Mouse (Mus musculus) kidney, adult 11 months (tissue): Measurements from ENCODE around the gene Sim2.
A peak's percentile ranks its signal among the peaks of the same experiment; 100 is the strongest.

ENCODE experiments used
- DNase-seq: peaks from one replicate; pipeline ENCODE4 v3.0.0; 2022

Sim2 gene

DNA sequence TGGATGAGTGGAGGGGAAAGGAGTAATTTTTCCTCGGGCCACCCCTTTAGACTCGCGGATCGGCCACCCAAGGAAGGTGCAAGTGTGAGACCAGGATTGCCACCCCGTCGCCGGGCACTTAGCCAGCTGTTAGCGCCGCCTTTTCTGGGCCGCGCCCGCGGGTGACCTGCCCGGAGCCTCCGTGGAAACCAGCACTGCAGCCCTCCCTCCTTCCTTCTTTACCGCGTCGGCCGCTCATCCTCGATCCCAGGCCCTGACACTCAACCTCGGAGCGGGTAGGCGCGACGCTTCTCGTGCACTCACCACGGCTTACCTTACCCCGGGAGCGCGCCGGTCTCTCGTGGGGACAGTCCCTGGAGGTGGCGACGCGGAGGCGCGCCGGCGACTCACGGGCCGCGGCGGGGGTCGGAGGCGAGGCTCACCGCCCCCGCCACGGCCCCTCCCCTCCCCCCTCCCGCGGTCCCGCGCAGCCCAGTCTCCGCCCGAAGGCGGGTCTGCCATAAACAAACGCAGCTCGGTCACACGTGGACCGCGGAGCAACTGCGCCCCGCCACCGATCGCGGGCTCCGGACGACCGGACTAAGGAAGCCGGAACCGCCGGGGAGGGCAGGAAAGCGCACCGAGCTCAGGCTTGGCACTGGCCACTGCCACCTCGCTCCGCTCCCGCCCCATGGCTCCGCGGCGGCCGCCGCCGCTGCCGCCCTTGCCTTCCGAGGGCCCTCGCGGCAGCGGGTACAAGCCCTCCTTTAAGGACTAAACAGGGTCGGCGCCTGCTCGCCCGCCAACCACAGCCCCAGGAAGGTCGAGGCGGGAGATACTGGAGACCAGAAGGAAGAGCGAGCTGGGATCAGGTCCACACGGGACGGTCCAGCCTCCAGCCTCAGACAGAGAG, at the start of gene Sim2:
Gene Sim2, plus strand, starts transcription at position 221 of the 892 bp plus-strand sequence.
- peak; percentile 67 for DNase-seq

DNA sequence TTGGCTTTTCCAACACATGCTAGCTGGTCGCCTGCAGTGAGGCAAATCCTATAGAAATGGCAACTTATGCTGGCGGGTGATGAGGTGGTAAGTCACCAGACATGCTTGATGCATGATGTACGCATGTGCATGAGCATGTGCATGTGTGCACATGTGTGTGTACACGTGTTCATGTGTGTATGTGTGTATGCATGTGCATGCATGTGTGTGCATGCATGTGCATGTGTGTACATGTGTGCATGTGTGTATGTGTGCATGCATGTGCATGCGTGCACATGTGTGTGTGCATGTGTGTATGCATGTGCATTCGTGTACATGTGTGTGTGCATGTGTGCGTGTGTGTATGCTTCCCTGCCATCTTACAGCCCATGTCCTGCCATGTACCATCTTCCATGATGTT, 47.5 kb upstream of the Sim2 start:
- no peak for DNase-seq

DNA sequence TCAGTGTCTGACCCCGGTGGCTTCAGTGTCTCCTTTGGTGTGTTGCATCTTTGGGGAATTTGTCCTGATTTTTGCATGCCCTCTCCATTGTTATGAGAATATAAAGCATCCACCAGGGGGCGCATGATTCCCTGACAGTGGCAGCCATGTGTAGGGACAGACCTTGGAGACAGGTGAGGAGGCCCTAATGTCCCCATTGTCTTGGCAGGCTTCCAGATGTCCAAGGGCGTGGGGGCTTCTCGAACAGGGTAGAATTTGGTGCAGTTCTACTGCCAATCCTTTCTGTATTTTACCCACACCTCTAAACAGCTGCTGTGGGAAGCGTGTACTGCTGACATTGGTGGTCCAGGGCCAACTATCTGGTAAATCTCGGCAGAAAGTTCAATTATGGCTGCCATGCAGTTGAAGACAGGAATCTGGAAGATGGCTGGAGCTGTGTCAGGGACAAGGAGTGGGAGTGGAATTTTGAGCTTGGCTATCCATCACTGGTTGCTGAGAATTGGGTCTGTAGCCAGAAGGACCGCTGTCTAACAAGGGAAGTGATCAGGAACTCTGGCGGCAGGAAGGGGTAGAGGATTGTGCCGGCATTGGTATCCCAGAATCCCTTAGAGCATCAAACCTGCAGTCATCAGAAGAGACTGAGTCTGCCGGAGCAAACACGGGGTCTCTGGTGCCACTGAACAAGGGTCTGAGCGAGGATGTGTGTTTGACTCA, 46.3 kb upstream of the Sim2 start:
- peak; percentile 26 for DNase-seq

DNA sequence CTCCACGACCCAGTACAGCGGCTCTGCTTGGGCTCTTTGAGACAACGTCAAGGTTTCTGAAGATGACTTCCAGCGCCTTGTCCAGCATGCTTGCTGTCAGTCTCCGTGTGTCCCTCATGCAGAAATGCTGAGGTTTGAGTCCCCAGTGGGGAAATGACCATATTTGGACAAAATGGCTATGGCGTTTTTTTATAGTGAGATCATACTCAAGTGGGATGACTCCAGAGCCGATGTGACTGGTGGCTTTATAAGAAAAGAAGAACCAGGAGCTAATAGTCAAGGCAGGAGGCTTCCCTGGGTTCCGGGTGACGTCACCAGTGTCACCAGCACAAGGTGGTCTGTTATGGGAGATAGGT, 45.8 kb upstream of the Sim2 start:
- no peak for DNase-seq

DNA sequence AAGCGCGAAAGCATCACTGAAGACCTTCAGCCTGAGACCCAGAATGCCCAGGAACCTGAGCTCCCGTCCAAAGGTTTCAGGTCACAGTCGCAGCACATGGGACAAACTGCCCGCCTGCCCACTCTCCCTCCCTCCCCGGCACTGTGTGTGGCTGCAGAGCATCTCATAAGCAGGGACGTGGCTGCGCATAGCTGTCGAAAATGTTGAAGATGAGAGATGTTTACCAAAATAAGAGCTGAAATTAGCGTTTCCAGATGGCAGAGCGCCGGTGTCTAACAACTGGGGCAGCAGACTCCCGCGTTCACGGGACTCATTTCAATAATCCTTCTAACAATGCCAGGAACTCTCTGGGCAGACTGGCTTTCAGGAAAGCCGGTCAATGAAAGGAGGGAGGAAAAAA, 44.2 kb upstream of the Sim2 start:
- DNase-seq: no peak

DNA sequence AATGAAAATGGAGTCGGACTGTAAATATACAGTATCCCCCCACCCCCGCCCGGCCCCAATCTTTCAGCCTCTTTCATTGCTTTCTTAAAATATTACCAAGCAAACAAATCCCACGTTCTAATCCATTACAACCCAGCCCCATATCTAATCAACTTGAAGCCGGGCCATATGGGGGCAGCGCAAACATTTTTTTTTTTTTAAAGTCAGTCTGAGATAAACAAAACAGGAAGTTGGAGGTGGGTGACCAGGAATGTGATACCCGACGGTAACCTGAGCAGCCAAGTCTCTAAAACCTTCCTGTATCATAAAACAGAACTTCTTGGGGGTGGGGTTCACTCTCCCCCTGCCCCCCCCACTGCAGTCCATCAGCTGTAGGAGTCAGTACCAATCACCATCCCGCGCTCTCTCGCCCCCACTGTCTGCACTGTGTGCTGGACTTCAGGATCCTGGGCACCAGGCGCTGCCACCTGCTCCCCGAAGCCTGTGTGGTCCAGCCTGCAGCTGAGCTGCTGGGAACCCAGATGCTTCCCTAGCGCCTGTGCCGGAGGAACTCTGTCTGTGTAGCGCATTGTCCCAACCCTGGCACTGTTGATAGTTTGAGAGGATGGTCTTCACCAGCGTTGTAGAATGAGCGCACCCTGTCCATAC, 43.5 kb upstream of the Sim2 start:
- DNase-seq: no peak

DNA sequence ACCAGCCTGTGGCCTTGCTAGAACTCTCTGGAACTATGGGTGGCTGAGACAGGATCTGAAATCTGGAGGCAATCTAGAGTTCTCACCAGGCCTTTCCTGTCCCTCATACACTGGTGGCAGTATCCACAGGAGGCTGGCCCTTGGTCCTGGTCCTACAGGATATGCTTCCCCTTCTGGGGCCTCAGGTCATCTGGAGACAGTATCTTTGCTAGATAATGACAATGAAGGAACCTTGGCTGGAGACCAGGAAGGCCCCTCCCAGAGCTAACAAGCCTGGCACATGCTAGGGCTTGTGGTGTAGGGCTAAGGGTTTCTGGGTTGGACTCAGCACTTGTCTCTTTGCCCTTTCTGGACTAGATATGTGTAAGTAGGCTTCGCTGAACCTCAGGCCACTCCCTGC, 40.9 kb upstream of the Sim2 start:
- no peak for DNase-seq

DNA sequence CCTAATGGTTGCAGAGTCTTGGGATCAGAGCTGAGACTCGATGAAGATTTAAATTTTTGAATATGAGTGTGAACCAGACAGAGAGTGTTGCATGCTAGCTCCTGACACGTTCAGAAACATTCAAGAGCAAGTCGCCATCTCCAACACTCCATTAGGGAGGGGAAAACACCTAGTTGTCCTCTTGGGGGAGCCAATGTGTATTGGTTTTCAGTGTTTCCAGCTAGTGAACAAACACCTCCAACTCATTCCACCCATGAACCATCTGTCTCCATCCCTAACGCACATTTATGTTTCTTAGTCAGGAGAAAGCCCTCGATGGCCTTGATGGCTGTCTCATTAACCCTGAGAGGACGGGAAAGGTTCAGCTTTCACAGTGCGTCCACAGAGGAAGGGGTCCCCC, 39.7 kb upstream of the Sim2 start:
- DNase-seq: no peak

DNA sequence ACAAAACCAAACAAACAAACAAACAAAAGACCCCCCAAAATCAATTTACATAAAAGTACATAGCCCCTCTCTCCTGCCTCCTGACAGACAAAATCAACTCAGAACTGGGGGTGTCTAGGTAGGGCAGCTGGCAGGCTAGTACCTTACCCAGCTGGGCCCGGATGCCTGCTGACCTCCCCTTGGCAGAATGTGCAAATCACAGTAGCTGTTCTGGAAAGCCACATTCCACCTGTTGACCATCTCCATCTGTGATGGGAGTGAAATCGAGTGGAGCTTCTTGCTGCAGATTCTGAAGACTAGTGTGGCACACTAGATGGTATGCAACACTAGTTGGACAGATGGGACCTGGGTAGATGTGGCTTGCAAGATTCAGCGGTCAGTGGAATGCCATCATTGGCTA, 34.4 kb upstream of the Sim2 start:
- no peak for DNase-seq

DNA sequence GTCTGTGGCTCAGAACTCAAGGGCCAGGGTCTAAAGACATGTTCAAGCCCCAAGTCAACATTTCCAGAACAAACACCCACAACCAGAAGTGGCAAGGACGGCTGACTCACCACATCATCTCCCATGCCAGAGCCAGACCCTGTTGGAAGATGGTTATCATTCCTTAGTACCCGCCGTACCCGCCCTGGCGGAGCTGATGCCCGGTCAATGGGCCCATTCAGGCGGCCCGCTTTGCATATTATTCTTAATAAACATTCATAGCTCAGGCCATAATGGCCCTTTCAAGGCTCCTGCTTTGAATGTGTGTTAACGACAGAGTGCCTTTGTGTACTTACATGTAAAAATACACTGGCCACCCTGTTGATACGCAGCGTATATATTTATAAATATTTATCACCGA, 29.6 kb upstream of the Sim2 start:
- DNase-seq: no peak

DNA sequence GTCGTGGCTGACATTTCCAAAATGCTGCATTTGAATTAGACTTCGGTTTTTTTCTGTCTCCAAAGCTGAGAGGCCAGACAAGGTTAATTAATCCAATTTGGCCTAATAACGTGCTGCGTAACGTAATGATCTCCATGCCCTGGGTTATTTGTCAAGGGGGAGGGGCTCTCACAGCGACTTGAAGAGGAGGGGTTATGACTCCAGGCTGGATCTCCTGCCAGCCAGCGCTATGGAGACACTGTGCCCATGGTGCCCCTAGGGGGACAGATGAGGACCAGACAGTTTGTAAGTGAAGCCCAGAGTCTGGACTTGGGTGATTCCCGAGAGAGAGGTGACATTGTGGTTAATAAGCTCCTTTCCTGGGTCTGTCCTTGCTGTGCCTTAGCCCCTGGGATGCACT, 29.2 kb upstream of the Sim2 start:
- DNase-seq: no peak

DNA sequence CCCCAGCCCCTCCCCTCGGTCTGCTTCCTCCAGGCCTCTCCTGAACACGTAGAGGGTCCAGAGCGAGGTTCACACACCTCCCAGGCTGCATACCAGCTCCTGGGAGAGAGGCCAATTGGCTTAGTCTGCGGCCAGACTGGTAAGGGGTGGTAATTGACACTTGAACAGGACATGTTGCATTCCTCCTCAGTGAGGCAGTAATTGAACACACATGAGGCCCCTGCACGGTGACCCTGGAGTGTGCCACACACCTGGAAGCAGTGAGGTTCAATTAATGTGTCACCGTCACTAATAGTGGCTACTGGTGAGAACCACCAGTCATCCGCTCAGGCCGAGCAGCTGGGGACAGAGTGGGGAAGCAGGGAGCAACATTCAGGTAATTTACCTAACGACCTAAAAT, 24.9 kb upstream of the Sim2 start:
- peak; percentile 43 for DNase-seq

DNA sequence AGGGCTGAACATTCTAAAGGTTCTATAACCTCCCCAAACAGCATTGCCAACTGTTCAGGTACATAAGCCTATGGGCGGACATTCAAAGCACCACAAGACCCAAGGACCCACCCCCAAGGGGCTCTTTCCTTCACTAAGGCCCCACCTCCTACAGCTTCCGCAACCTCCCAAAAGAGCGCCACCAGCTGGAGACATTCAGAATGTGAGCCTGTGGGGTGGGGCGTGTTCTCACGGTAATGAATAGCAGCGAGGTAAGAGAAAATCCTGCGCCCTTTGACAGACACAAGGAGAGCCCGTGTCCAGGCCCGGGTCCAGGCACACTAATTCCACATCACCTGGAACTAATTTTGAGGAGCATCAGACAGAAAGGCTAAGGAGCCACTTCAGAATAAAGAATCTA, 20.5 kb upstream of the Sim2 start:
- no peak for DNase-seq

DNA sequence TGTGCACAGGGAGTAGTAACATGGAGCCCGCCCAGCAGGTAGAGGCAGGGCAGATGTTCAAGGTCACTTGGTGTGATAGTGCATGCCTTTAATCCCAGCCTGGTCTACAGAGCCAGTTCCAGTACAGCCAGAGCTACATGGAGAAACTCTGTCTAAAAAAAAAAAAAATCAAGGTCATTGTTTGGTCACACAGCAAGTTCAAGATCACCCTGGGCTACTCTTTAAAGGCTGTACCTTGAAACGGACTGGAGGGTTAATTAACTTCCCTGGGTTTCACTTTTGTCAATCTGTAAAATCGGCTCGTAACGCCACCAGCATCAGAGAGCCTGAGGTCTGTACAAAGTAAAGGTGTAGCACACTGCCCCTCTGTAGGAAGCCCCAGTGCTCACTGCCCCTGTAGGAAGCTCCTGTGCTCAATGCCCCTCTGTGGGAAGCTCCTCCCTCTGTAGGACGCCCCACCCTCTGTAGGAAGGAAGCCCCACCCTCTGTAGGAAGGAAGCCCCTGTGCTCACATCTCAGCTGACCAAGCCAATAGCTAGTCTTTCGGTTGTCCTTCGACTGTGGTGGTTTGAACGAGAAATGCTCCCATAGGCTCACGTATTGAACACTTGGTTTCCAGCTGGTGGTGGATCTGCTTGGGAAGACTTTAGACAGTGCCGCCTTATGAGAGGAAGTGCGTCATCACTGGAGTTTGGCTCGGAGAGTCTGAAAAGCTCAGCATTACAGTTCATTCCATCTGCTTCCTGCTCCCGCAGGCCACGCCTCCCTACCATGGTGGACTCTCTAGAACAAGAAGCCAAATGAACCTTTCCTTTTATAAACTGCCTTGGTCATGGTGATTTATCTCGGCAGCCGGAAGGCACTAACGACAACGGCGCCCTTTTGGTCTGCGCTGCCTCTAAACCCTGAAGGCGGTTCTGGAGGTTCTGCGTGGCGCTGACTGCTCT, 18.7 kb upstream of the Sim2 start:
- no peak for DNase-seq

DNA sequence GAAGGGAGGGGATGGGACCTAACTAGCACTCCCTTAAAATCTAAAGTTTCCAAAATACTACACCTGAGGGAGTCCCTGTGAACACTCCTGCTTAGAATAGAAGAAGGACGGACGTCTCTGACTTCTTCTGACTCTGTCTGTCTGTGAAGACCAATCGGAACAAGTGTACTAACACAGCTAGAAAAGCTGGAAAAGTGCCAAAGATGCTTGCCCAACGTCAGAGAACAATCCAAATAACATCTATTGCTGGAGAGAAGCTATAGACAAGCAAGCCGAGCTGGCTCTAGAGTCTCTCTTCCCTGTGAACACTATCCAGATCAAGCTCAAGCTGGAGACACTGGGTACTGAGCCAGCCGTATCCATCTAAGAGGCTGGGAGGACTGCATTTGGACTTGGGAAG, 18.0 kb upstream of the Sim2 start:
- DNase-seq: no peak

DNA sequence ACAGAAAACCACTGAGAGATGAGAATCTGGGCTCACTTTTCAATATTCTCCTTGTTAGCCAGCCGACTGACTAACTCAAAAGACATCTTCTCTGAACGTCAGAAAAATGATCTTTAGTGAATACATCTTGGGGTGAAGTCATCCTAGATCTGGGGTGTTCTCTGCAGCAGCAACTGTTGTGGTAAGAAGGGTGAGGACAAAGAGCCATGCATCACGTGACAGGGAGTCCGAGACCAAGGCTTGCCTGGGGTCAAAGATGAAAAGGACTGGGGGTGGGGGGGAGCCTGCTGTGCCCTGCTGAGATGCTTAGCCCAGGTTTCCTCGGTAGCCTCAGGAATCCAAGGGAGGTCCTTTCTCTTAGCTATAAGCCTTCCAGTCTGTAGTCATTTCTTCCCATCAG, 17.5 kb upstream of the Sim2 start:
- no peak for DNase-seq

DNA sequence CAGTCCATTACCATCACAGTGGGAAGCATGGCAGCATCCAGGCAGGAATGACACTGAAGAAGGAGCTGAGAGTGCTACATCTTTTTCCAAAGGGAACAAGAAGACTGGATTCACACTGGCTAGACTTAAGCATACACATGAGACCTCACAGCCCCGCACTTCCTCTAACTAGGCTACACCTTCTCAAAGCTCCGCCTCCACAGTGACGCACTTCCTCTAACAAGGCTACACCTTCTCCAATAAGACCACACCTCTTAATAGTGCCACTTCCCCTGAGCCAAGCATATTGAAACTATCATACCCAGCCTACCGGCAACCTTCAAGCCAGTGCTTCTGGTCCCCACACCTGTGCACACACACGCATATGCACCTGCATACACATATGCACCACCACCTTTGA, 15.7 kb upstream of the Sim2 start:
- DNase-seq: no peak

DNA sequence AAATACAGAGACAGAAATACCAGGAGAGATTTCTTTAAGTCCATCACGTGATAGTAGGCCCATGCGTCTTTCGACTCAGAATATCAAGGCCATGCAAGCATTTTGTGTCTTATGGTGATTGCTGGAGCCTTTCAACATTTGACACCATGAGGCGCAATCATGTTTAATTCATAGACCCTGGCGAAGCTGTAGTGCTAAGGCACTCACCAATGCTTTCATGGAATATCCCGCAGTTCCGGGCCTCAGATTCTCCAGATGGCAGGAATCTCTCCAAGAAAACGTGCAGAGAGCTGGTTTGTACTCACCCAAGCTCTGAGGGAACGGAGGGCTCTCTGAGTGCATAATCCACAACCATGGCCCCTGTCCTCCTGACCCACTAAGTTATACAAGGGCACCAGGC, 13.8 kb upstream of the Sim2 start:
- no peak for DNase-seq

DNA sequence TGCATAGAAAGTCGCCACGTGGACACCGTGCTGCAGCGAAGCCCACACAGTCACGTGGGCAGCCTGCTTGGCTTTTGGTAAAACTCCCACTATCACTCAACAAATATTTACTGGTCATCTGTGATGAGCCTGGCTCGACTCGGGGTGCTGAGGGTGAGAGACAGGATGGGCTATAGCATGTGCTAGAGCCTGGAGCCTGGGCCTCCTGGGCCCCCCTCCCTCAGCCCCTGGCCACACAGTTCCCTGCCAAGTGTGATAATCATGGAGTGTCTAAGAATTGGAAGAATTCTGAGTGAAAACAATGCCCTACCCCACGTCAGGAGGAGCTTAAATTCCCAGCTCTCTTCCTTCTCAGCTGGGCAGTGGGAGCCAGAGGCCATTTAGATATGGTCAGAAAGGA, 13.3 kb upstream of the Sim2 start:
- DNase-seq: no peak

DNA sequence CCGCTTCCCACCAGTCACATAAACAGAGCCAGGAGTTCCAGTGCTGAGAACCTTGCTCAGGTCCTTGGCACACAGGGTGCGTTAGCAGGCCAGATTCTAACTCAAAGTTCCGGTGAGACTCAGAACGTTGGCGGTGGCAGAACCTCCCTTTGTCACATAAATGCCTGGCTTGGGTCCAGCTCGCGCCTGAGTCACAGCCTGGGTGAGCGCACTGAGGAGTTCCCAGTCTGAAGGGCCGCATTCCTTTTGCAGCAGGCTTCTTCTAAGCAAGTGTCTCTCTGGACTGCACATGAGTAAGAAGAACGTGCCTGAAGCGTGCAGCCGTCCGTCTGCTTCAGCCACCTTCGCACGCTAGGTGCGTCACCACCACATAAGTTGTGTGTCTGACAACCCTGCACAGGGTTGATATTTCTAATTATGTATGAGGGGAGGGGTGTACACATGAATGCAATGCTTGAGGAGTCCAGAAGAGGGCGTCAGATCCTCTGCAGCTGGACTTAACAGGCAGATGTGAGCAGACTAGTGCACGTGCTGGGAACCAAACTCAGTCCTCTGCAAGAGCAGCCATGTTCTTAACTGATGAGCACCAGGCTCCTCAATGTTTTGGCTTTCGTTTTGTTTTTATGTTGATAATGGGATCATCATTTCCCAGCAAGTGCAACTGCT, 9.2 kb upstream of the Sim2 start:
- peak; percentile 49 for DNase-seq

DNA sequence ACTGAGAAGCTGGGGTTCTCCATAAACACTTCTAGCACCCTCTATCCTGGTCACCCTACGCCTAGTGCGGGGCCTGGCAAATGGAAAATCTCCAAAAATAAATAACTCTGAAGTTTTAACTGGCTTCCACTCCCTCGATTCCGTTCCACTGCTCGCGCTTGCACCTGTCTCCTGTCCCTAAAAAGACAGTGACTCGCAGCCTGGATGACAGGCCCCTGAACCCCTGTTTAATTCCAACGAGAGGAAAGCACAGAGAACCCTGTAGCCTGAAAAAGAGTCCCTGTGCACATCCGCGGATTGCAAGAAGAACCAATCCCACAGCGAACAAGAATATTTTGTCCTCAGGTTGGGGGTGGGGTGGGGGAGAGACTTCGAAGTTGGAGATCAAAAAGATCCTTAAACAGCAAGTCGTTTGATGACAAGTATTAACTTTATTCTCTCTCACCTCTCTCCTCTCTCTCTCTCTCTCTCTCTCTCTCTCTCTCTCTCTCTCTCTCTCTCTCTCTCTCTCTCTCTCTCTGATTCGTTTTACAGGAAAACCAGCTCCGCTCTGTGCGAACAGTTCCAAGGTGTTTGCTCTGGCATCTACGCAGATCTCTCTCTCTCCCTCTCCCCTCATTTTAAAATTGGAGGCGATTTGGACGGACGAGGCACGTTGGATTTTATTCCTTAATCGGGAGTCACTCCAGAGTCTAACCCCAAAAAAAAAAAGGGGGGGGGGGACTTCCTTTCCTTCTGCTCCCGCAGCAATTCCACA, 6.2 kb upstream of the Sim2 start:
- no peak for DNase-seq
